Mouse (Mus musculus): ENCODE data around the gene Fibcd1. TPM values are rescaled to one million over a fixed set of nuclear protein-coding genes. Genes with fewer than 3 reads are reported as not detected.

The Fibcd1 gene
- total and polyA plus RNA-seq, 3 experiments: not detected

- Histone ChIP-seq H3K27me3 (ENCODE audit: control insufficient read depth in 1 of 2, insufficient read depth in 2 of 2, low read length in 2 of 2) (peaks cover 3% of the 10 kb centered on the region in 2 experiments; a peak in 2 of 4 replicates), H3K27ac (ENCODE audit: control insufficient read depth, low read depth, low read length) (no peak overlapping the region), H3K4me1 (ENCODE audit: control insufficient read depth in 1 of 2, insufficient read depth in 2 of 2, low read length in 2 of 2) (no peaks in the 10 kb centered on the region), H3K9me3 (replicated peaks; ENCODE audit: insufficient read depth, low read length) (no peaks in the 10 kb centered on the region), H3K4me3 (ENCODE audit: control insufficient read depth in 1 of 2, insufficient read depth in 1 of 2, low read depth in 2 of 2, low read length in 2 of 2) (no peak overlapping the region), H3K9ac (ENCODE audit: control insufficient read depth, low read depth, low read length, poor library complexity, severe bottlenecking) (no peak overlapping the region), H3K36me3 (ENCODE audit: control insufficient read depth in 1 of 2, insufficient read depth in 2 of 2, low read length in 2 of 2) (no peaks in the 10 kb centered on the region), H3K79me2 (ENCODE audit: control insufficient read depth, insufficient read depth, low read length, poor library complexity) (no peaks in the 10 kb centered on the region)
- no peak for DNase-seq (ENCODE audit: low read depth, low spot score)
- TF ChIP-seq MAFK (IDR thresholded peaks at IDR 0.05; ENCODE audit: borderline replicate concordance, low read depth, low read length): no peak
- TF ChIP-seq ELF1 (IDR thresholded peaks at IDR 0.05; ENCODE audit: low read depth, low read length): no peak
- TF ChIP-seq MAZ (IDR thresholded peaks at IDR 0.05; ENCODE audit: low read depth, low read length): no peak
- TF ChIP-seq HCFC1 (IDR thresholded peaks at IDR 0.05; ENCODE audit: low read depth, low read length): no peak
- TF ChIP-seq POLR2AphosphoS2 (IDR thresholded peaks at IDR 0.05; ENCODE audit: low read length): no peak
- no peak for TF ChIP-seq CHD2 (IDR thresholded peaks at IDR 0.05; ENCODE audit: low read length)
- no peak for TF ChIP-seq MYB (IDR thresholded peaks at IDR 0.05; ENCODE audit: low read depth, low read length)
- TF ChIP-seq KAT2A (conservative IDR thresholded peaks at IDR 0.05; ENCODE audit: low read depth, low read length): no peak
- TF ChIP-seq CHD1 (IDR thresholded peaks at IDR 0.05; ENCODE audit: low read depth, low read length): no peak
- TF ChIP-seq E2F4 (IDR thresholded peaks at IDR 0.05; ENCODE audit: borderline replicate concordance, low read depth, low read length): no peak
- TF ChIP-seq SIN3A (IDR thresholded peaks at IDR 0.05; ENCODE audit: low read length): no peak
- TF ChIP-seq ZMIZ1 (IDR thresholded peaks at IDR 0.05; ENCODE audit: low read depth, low read length): no peak
- TF ChIP-seq EP300 (IDR thresholded peaks at IDR 0.05; ENCODE audit: low read depth in 1 of 2, low read length in 2 of 2): no peak
- TF ChIP-seq CTCF (IDR thresholded peaks at IDR 0.05 in 2 of 3, conservative IDR thresholded peaks at IDR 0.05 in 1 of 3; ENCODE audit: control insufficient read depth in 1 of 3, insufficient read depth in 1 of 3, low read depth in 2 of 3, low read length in 3 of 3, poor library complexity in 1 of 3, severe bottlenecking in 1 of 3): no peak
- no peak for TF ChIP-seq GABPA (IDR thresholded peaks at IDR 0.05; ENCODE audit: low read depth, low read length)
- TF ChIP-seq ZC3H11A (IDR thresholded peaks at IDR 0.05; ENCODE audit: low read depth, low read length): no peak
These were observed 20.0 kb upstream of the Fibcd1 start for GRCm38 (mm10) chr2:31865794-31866193.

- Histone ChIP-seq H3K36me3 (ENCODE audit: control insufficient read depth in 1 of 2, insufficient read depth in 2 of 2, low read length in 2 of 2) (no peaks in the 10 kb centered on the region), H3K4me3 (ENCODE audit: control insufficient read depth in 1 of 2, insufficient read depth in 1 of 2, low read depth in 2 of 2, low read length in 2 of 2) (no peak overlapping the region), H3K27me3 (ENCODE audit: control insufficient read depth in 1 of 2, insufficient read depth in 2 of 2, low read length in 2 of 2) (peaks cover 3% of the 10 kb centered on the region in 2 experiments; a peak in 2 of 4 replicates), H3K4me1 (ENCODE audit: control insufficient read depth in 1 of 2, insufficient read depth in 2 of 2, low read length in 2 of 2) (no peaks in the 10 kb centered on the region), H3K9ac (ENCODE audit: control insufficient read depth, low read depth, low read length, poor library complexity, severe bottlenecking) (no peak overlapping the region), H3K27ac (ENCODE audit: control insufficient read depth, low read depth, low read length) (no peak overlapping the region), H3K9me3 (replicated peaks; ENCODE audit: insufficient read depth, low read length) (no peaks in the 10 kb centered on the region), H3K79me2 (ENCODE audit: control insufficient read depth, insufficient read depth, low read length, poor library complexity) (no peaks in the 10 kb centered on the region)
- no peak for DNase-seq (ENCODE audit: low read depth, low spot score)
- TF ChIP-seq HCFC1 (IDR thresholded peaks at IDR 0.05; ENCODE audit: low read depth, low read length) (no peak), MAZ (IDR thresholded peaks at IDR 0.05; ENCODE audit: low read depth, low read length) (no peak), GATA1 (IDR thresholded peaks at IDR 0.05; ENCODE audit: low read depth, low read length) (no peak), RCOR1 (IDR thresholded peaks at IDR 0.05; ENCODE audit: low read depth, low read length) (no peak), MEF2A (IDR thresholded peaks at IDR 0.05; ENCODE audit: extremely low read depth, insufficient replicate concordance, low read depth, low read length, poor library complexity, severe bottlenecking) (no peak), SMC3 (IDR thresholded peaks at IDR 0.05; ENCODE audit: low read depth, low read length) (no peak)
These were observed 19.5 kb upstream of the Fibcd1 start for GRCm38 (mm10) chr2:31865322-31865721.

Measured in MEL (cell line).